Mouse (Mus musculus): ENCODE results near the gene Atxn1.
A peak's percentile ranks its signal among the peaks of the same experiment; 100 is the strongest.

The Atxn1 gene

GRCm38 (mm10) chr13:45964853-45965593 is at the start of gene Atxn1:
TSS of gene Atxn1 (minus strand) at chr13:45965008.
- peak; percentile 90 for DNase-seq

- no peak for DNase-seq
Observed at GRCm38 (mm10) chr13:46011232-46011631, 46.4 kb upstream of the Atxn1 start.

GRCm38 (mm10) chr13:46010075-46010474 is 45.3 kb upstream of the Atxn1 start:
- no peak for DNase-seq

GRCm38 (mm10) chr13:46008831-46009666 is 44.2 kb upstream of the Atxn1 start:
- peak; percentile 72 for DNase-seq

- peak; percentile 86 for DNase-seq
Observed at GRCm38 (mm10) chr13:46006211-46007102, 41.6 kb upstream of the Atxn1 start.

- DNase-seq = no peak
Observed at GRCm38 (mm10) chr13:46005656-46006055, 40.8 kb upstream of the Atxn1 start.

- no peak for DNase-seq
Observed at GRCm38 (mm10) chr13:46001356-46001755, 36.5 kb upstream of the Atxn1 start.

GRCm38 (mm10) chr13:45992953-45993352 is 28.1 kb upstream of the Atxn1 start:
- no peak for DNase-seq

- no peak for DNase-seq
Observed at GRCm38 (mm10) chr13:45990486-45990885, 25.7 kb upstream of the Atxn1 start.

- no peak for DNase-seq
Observed at GRCm38 (mm10) chr13:45979246-45979645, 14.4 kb upstream of the Atxn1 start.

- DNase-seq = peak; percentile 86
Observed at GRCm38 (mm10) chr13:45976894-45977293, 12.1 kb upstream of the Atxn1 start.

- DNase-seq = no peak
Observed at GRCm38 (mm10) chr13:45974651-45975050, 9.8 kb upstream of the Atxn1 start.

GRCm38 (mm10) chr13:45973972-45974490 is 9.2 kb upstream of the Atxn1 start:
- DNase-seq = no peak

- no peak for DNase-seq
Observed at GRCm38 (mm10) chr13:45970920-45971536, 6.2 kb upstream of the Atxn1 start.

- no peak for DNase-seq
Observed at GRCm38 (mm10) chr13:45968206-45968605, 3.4 kb upstream of the Atxn1 start.

GRCm38 (mm10) chr13:45967371-45967770 is 2.6 kb upstream of the Atxn1 start:
- no peak for DNase-seq

GRCm38 (mm10) chr13:45966586-45966985 is 1.8 kb upstream of the Atxn1 start:
- DNase-seq = peak; percentile 70

- DNase-seq = peak; percentile 55
Observed at GRCm38 (mm10) chr13:45965594-45966432, 1.0 kb upstream of the Atxn1 start.

- peak; percentile 82 for DNase-seq
Observed at GRCm38 (mm10) chr13:45964331-45964852, 416 bp downstream of the Atxn1 start.

- DNase-seq = peak; percentile 85
Observed at GRCm38 (mm10) chr13:45963497-45964330, 1.1 kb downstream of the Atxn1 start.

All from retina, postnatal 1 day (tissue).